Mouse (Mus musculus) megakaryocyte, adult 5-6 weeks (primary cell): ENCODE results near the gene Gcdh. TPM values are rescaled to one million over a fixed set of nuclear protein-coding genes. Genes with fewer than 3 reads are reported as not detected.

Source experiments
- ATAC-seq: 2 replicates; pipeline ENCODE4 v1.8.0; 2016; ENCODE audit warnings: mild to moderate bottlenecking, inconsistent platforms; ENCODE audit not compliant: poor library complexity, severe bottlenecking
- total RNA-seq, 2 experiments: library from RNA; stranded (forward) in 1 of 2; stranded (reverse) in 1 of 2; fragments of 153-499, 151-499 nt in 1 of 2; fragments of 221-1000, 200-1000 nt in 1 of 2; gene quantifications; 2 replicates each; pipeline versions ENCODE4 v1.2.3 to v1.2.4; 2015 to 2017

Gene Gcdh
- total RNA-seq (2015) (7.4 and 8.8 TPM in 2 replicates), total RNA-seq (2017) (9.7 and 11.9 TPM in 2 replicates)

GRCm38 (mm10) chr8:84893709-84894134, at the start of gene Gcdh:
Gene Gcdh, minus strand, starts transcription at chr8:84893921.
- ATAC-seq = peak; percentile 99

GRCm38 (mm10) chr8:84937620-84938485, 44.1 kb upstream of the Gcdh start:
- ATAC-seq = no peak

GRCm38 (mm10) chr8:84936962-84937546, 43.3 kb upstream of the Gcdh start, which contains the start of gene Mast1:
Gene Mast1, minus strand, starts transcription at chr8:84937359.
- ATAC-seq = peak; percentile 89

- no peak for ATAC-seq
Observed at GRCm38 (mm10) chr8:84936041-84936961, 42.6 kb upstream of the Gcdh start.

- ATAC-seq = no peak
Observed at GRCm38 (mm10) chr8:84935489-84935888, 41.8 kb upstream of the Gcdh start.

- no peak for ATAC-seq
Observed at GRCm38 (mm10) chr8:84934860-84935259, 41.1 kb upstream of the Gcdh start.

GRCm38 (mm10) chr8:84933767-84934559, 40.2 kb upstream of the Gcdh start:
- ATAC-seq = no peak

- no peak for ATAC-seq
Observed at GRCm38 (mm10) chr8:84930582-84930981, 36.9 kb upstream of the Gcdh start.

- ATAC-seq = peak; percentile 95
Observed at GRCm38 (mm10) chr8:84928456-84929306, 35.0 kb upstream of the Gcdh start.

GRCm38 (mm10) chr8:84927513-84927912, 33.8 kb upstream of the Gcdh start:
- ATAC-seq = no peak

- ATAC-seq = no peak
Observed at GRCm38 (mm10) chr8:84925557-84925956, 31.8 kb upstream of the Gcdh start.

GRCm38 (mm10) chr8:84921596-84921995, 27.9 kb upstream of the Gcdh start:
- ATAC-seq = no peak

- ATAC-seq = no peak
Observed at GRCm38 (mm10) chr8:84918646-84919045, 24.9 kb upstream of the Gcdh start.

GRCm38 (mm10) chr8:84917781-84918180, 24.1 kb upstream of the Gcdh start:
- ATAC-seq = no peak

GRCm38 (mm10) chr8:84915269-84915668, 21.5 kb upstream of the Gcdh start:
- ATAC-seq = no peak

- ATAC-seq = peak; percentile 30
Observed at GRCm38 (mm10) chr8:84913960-84914359, 20.2 kb upstream of the Gcdh start.

GRCm38 (mm10) chr8:84913502-84913900, 19.8 kb upstream of the Gcdh start:
- peak; percentile 31; the same call in 1 of the 2 replicates for ATAC-seq

GRCm38 (mm10) chr8:84912895-84913501, 19.3 kb upstream of the Gcdh start:
- ATAC-seq = peak; percentile 49

GRCm38 (mm10) chr8:84912391-84912790, 18.7 kb upstream of the Gcdh start:
- no peak for ATAC-seq
